Mouse (Mus musculus): Measurements from ENCODE around the gene Rora. TPM values are rescaled to one million over a fixed set of nuclear protein-coding genes. Genes with fewer than 3 reads are reported as not detected.

Rora gene
- polyA plus RNA-seq, 1 experiment from 2014 or later: 6.1 TPM

DNA sequence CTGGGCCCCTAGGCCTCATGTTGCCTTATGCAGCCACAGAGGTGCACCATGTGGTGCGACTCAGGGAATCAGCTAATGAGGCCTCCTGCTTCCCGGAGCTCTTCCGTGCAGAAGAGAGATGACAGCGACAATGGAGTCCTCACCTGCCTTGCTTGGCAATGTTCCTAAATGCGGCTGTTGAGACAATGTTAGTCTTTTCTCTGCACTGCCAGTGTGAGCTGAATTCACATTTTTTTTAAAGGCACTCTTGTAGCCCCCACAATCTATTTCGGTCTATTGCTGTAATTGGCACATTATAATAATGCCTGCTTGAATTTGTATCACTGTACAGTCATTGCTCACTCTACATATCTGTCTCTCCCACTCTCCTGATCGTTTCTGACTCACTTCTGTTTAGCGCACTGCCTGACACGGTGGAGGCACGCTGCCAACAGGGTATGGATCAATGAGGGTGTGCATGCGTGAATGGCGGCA is 269.6 kb downstream of the Rora start:
- ATAC-seq (ENCODE audit: extremely low read depth, insufficient number of reproducible peaks, low FRiP score, low TSS enrichment): no peak
- Histone ChIP-seq H3K27me3 (replicated peaks) (no peaks in the 10 kb centered on the region), H3K4me1 (no peaks in the 10 kb centered on the region), H3K27ac (replicated peaks) (no peak overlapping the region), H3K9ac (no peak overlapping the region), H3K4me2 (no peak overlapping the region), H3K36me3 (no peaks in the 10 kb centered on the region), H3K4me3 (no peak overlapping the region), H3K9me3 (no peaks in the 10 kb centered on the region)
- 82% methylated on average over 12 of the region's 12 CpGs for WGBS

DNA sequence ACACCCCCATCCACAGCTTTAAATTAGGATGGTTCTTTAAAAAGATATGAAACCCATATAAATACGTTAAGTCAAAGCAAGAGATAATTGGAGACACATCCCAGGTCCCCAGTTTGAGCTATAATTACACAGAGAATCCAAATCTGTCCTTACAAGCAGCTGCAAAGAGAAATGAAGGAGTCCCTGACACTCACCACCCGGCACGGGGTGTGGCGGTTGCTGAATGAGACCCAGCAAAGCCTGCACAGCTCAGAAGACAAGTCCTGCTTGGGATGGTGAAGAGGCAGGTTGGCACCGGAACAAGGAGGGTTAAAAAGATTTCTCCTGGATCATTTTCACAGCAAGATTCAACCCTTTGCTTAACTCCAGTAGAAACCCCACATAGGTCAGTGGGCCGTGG is 272.8 kb downstream of the Rora start:
- no peak overlapping the region for H3K4me3 ChIP-seq
- H3K9me3 ChIP-seq: no peaks in the 10 kb centered on the region
- ATAC-seq (ENCODE audit: extremely low read depth, insufficient number of reproducible peaks, low FRiP score, low TSS enrichment): no peak
- 78% methylated on average over 6 of the region's 6 CpGs for WGBS
- no peaks in the 10 kb centered on the region for H3K36me3 ChIP-seq
- H3K4me2 ChIP-seq: no peak overlapping the region
- H3K27me3 ChIP-seq (replicated peaks): no peaks in the 10 kb centered on the region
- 0 out of 2 replicates have a peak, but pooled peaks cover 3% of the 10 kb centered on the region for H3K4me1 ChIP-seq
- H3K27ac ChIP-seq (replicated peaks): no peak overlapping the region
- H3K9ac ChIP-seq: no peak overlapping the region

DNA sequence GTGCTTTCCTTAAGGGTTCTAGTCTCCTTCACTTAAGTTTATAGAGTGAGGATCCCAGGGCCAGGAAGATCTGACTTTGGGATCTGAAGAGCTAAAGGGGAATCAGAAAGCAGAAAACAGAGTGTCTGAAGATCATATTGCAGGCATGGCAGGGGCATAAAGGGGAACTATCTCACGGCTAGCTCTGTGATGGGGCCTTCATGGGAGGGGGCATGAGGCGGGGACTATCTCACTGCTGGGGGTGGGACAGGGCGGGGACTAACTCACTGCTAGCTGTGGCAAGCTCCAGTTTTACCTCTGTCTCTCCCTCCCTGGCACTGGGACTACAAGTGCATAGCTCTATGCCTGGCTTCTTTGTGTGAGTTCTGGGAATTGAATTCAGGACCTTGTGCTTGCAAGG is 279.6 kb downstream of the Rora start:
- H3K27ac ChIP-seq (replicated peaks): no peak overlapping the region
- H3K9ac ChIP-seq: no peak overlapping the region
- H3K4me3 ChIP-seq: no peak overlapping the region
- H3K4me2 ChIP-seq: no peak overlapping the region
- WGBS: 46% methylated on average over 3 of the region's 3 CpGs
- no peaks in the 10 kb centered on the region for H3K36me3 ChIP-seq
- H3K27me3 ChIP-seq (replicated peaks): no peaks in the 10 kb centered on the region
- H3K9me3 ChIP-seq: peaks cover 3% of the 10 kb centered on the region; the same call in 1 of the 2 replicates
- 0 out of 2 replicates have a peak, but pooled peaks cover 3% of the 10 kb centered on the region for H3K4me1 ChIP-seq
- no peak for ATAC-seq (ENCODE audit: extremely low read depth, insufficient number of reproducible peaks, low FRiP score, low TSS enrichment)

DNA sequence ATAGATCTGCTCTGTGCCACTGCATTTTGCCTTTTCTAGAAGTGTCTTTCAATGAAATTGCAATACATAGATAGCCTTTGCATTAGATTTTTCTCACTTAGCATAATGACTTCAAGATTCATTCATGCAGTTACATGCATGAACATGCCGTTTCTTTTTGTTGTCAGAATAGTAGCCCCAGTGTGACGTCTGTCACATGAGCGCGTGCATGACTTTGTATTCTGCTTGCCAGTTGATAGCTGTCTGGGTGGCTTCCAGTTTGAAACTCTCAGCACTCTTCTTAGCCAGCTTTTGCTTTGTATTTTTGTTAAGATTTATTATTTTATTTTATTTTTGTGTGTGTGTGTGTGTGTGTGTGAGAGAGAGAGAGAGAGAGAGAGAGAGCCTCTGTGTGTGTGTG is 280.7 kb downstream of the Rora start:
- no peaks in the 10 kb centered on the region for H3K36me3 ChIP-seq
- ATAC-seq (ENCODE audit: extremely low read depth, insufficient number of reproducible peaks, low FRiP score, low TSS enrichment): no peak
- no peaks in the 10 kb centered on the region for H3K27me3 ChIP-seq (replicated peaks)
- no peak overlapping the region for H3K4me2 ChIP-seq
- 76% methylated on average over 4 of the region's 4 CpGs for WGBS
- H3K27ac ChIP-seq (replicated peaks): no peak overlapping the region
- H3K9ac ChIP-seq: no peak overlapping the region
- H3K4me3 ChIP-seq: no peak overlapping the region
- H3K4me1 ChIP-seq: 0 out of 2 replicates have a peak, but pooled peaks cover 3% of the 10 kb centered on the region
- H3K9me3 ChIP-seq: peaks cover 3% of the 10 kb centered on the region; the same call in 1 of the 2 replicates

DNA sequence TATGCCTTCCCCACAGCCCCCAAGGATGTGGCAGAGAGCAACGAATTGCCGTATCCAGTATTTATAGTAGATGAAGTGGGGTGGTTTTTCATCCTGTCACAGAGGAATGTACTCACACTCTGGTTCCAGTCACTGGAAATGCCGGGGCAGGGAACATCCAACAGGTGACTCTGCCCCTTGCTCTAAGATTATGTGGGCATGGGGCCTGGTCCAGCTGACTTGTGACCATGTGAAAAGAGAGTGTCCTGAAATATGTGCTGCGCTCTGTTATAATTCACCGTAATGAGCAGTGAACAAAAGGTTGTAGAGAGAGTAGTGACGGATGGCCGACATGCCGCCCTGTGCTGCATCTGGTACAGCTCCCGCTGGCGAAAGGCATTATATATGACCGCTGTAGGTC is 282.0 kb downstream of the Rora start:
- 80% methylated on average over 11 of the region's 11 CpGs for WGBS
- no peak overlapping the region for H3K9ac ChIP-seq
- ATAC-seq (ENCODE audit: extremely low read depth, insufficient number of reproducible peaks, low FRiP score, low TSS enrichment): no peak
- no peaks in the 10 kb centered on the region; the same call in 1 of the 2 replicates for H3K4me1 ChIP-seq
- no peak overlapping the region for H3K4me3 ChIP-seq
- no peaks in the 10 kb centered on the region for H3K36me3 ChIP-seq
- H3K9me3 ChIP-seq: peaks cover 3% of the 10 kb centered on the region; the same call in 1 of the 2 replicates
- H3K27ac ChIP-seq (replicated peaks): no peak overlapping the region
- H3K4me2 ChIP-seq: no peak overlapping the region
- no peaks in the 10 kb centered on the region for H3K27me3 ChIP-seq (replicated peaks)

DNA sequence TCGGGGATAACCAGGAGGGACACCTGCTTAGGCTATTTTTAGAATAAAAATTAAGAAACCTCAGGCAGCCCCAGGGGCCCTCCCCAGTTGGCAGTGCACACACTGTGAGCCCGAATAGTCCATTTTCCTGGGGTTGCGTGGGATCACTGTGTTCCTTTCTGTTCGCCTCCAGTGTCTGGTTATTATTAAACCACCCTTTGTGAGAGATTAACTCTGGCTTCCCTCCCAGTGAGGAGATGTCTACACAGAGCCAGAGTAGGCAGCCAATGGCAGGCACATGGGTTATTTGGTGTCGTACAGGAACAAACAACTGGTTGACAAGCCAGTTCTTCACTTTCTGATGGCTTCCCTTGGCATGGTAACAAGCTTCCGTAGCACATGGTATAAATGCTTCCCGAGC is 287.5 kb downstream of the Rora start:
- Histone ChIP-seq H3K4me2 (no peak overlapping the region), H3K27me3 (replicated peaks) (no peaks in the 10 kb centered on the region), H3K9me3 (peaks cover 3% of the 10 kb centered on the region; the same call in 1 of the 2 replicates), H3K4me1 (peaks cover 4% of the 10 kb centered on the region; the same call in 1 of the 2 replicates), H3K36me3 (no peaks in the 10 kb centered on the region), H3K9ac (no peak overlapping the region), H3K4me3 (no peak overlapping the region), H3K27ac (replicated peaks) (no peak overlapping the region)
- 59% methylated on average over 7 of the region's 7 CpGs for WGBS
- ATAC-seq (ENCODE audit: extremely low read depth, insufficient number of reproducible peaks, low FRiP score, low TSS enrichment): no peak

DNA sequence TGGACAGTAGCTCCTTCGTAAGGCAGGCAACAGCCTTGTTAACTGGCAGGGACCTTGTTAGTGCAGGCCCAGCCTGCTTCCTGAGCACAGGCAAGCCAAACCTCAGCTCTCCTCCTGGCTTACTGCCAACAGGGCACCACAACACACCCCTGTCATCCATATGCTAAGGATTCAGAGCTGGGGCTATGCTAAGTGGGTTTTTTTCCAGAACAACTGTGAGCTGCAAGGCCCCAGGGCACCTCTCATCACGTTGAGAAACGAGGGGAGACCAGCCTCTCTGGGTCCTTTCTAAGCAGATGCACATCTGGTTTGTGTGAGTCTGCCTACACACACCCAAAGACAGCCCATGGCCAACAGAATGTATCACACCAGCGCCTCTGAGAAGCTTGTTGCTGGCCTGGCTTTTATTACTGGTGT is 289.0 kb downstream of the Rora start:
- Histone ChIP-seq H3K36me3 (no peaks in the 10 kb centered on the region), H3K9me3 (no peaks in the 10 kb centered on the region), H3K27ac (replicated peaks) (no peak overlapping the region), H3K4me2 (no peak overlapping the region), H3K4me1 (peaks cover 4% of the 10 kb centered on the region; the same call in 1 of the 2 replicates), H3K4me3 (no peak overlapping the region), H3K9ac (no peak overlapping the region), H3K27me3 (replicated peaks) (no peaks in the 10 kb centered on the region)
- 46% methylated on average over 4 of the region's 4 CpGs for WGBS
- ATAC-seq (ENCODE audit: extremely low read depth, insufficient number of reproducible peaks, low FRiP score, low TSS enrichment): no peak

DNA sequence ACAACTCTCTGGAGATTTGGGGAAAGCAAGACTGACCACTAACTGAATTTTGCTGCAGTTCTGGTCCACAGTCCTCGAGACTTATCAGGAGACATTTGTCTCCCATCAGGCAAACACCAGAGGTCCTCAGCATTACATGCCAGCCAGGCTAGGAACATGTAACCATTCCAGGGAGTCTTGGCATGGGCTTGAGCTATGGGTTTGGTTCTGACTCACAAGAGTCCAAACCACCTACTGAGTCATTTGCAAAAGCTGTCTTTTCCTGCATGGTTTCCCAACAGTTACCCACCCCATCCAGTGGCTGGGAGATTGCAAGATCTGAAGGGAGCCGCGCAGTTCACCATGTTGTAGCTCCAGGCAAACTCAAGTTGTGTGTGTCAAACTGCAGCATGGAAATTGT is 290.4 kb downstream of the Rora start:
- 87% methylated on average over 3 of the region's 3 CpGs for WGBS
- no peak overlapping the region for H3K4me3 ChIP-seq
- no peak for ATAC-seq (ENCODE audit: extremely low read depth, insufficient number of reproducible peaks, low FRiP score, low TSS enrichment)
- H3K4me2 ChIP-seq: no peak overlapping the region
- H3K9me3 ChIP-seq: no peaks in the 10 kb centered on the region
- H3K27ac ChIP-seq (replicated peaks): no peak overlapping the region
- no peaks in the 10 kb centered on the region for H3K27me3 ChIP-seq (replicated peaks)
- no peak overlapping the region for H3K9ac ChIP-seq
- no peaks in the 10 kb centered on the region for H3K36me3 ChIP-seq
- H3K4me1 ChIP-seq: peaks cover 4% of the 10 kb centered on the region; the same call in 1 of the 2 replicates

DNA sequence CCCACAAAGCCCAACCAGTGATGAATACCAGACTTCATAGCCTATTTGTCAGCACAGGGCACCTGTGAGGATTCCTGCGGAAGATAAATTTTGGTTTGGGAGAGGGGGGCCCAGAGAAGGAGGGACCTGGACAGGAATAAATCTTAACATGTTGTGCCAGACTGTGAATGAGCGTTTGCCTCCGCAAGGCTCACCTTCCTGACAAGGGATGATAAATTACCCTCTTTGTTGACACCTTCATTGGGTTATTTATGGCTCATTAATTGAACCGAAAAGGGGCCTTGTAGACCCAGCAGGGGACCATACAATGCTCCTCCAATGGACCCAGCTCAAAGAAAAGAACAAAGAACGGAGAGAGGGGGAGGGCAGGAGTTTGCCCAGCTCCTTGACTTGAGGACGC is 294.1 kb downstream of the Rora start:
- 55% methylated on average over 6 of the region's 6 CpGs for WGBS
- H3K9ac ChIP-seq: no peak overlapping the region
- no peak overlapping the region for H3K27ac ChIP-seq (replicated peaks)
- no peaks in the 10 kb centered on the region for H3K4me1 ChIP-seq
- ATAC-seq (ENCODE audit: extremely low read depth, insufficient number of reproducible peaks, low FRiP score, low TSS enrichment): no peak
- no peaks in the 10 kb centered on the region for H3K36me3 ChIP-seq
- H3K4me2 ChIP-seq: no peak overlapping the region
- no peak overlapping the region for H3K4me3 ChIP-seq
- no peaks in the 10 kb centered on the region for H3K9me3 ChIP-seq
- no peaks in the 10 kb centered on the region for H3K27me3 ChIP-seq (replicated peaks)

DNA sequence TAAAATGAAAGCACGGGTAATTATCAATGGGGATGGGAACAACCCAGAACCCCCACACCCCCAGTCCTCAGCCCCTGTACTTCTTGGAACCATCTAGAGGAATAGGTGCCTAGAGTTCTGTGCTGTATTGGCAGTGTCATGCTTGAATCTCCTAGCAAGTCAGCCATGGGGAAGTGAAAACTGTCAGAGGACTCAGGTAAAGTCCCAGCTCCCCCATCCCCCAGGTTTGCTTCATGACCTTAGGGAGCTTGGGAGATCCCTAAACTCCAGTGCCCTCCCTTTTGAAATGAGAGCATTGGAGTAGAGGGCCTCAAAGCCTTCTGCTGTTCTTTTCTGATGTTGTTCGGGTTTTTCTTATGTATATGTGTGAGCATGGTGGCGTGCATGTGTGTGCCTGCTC is 294.6 kb downstream of the Rora start:
- Histone ChIP-seq H3K4me1 (no peaks in the 10 kb centered on the region), H3K4me3 (no peak overlapping the region), H3K9ac (no peak overlapping the region), H3K9me3 (no peaks in the 10 kb centered on the region), H3K4me2 (no peak overlapping the region), H3K36me3 (no peaks in the 10 kb centered on the region), H3K27ac (replicated peaks) (no peak overlapping the region), H3K27me3 (replicated peaks) (no peaks in the 10 kb centered on the region)
- ATAC-seq (ENCODE audit: extremely low read depth, insufficient number of reproducible peaks, low FRiP score, low TSS enrichment): no peak
- 73% methylated on average over 3 of the region's 3 CpGs for WGBS

DNA sequence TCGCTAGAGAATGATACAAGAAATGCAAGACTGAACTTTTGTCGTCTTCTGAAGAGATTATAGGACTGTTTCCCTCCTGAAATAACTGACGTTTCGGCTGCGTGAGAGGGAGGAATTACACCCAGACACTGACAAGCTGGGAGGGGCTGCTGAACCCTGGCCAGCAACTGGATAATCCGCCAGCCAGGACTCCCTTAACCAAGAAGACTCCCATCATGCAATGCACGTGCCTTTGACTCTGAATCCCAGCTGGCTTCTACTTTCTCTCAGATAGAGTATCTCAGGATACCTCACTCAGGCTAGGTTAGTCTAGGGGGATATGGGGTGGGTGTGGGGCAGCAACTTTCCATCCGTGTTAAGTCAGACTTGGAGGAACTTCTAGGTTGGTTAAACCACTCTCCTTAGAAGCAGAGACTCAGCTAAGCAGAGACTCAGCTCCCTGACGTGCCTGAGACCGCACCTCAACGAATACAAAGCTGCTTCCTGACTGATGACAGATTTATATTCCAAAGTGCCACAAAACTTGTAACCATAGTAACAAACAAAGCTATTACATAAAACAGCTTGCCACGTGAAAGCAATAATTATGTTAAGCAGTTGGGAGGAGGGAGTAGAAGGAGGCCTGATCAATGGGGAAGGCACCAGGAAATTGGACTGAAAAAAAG is 302.8 kb downstream of the Rora start:
- no peak overlapping the region for H3K4me3 ChIP-seq
- H3K4me2 ChIP-seq: no peak overlapping the region
- peaks cover 5% of the 10 kb centered on the region; the same call in 1 of the 2 replicates for H3K4me1 ChIP-seq
- H3K9me3 ChIP-seq: no peaks in the 10 kb centered on the region
- H3K36me3 ChIP-seq: no peaks in the 10 kb centered on the region
- ATAC-seq (ENCODE audit: extremely low read depth, insufficient number of reproducible peaks, low FRiP score, low TSS enrichment): no peak
- H3K27ac ChIP-seq (replicated peaks): no peak overlapping the region
- WGBS: 44% methylated on average over 12 of the region's 12 CpGs
- no peak overlapping the region for H3K9ac ChIP-seq
- no peaks in the 10 kb centered on the region for H3K27me3 ChIP-seq (replicated peaks)

All from heart, embryonic 13.5 days (tissue).